Mouse (Mus musculus): ENCODE results near the gene Adam11. TPM values are rescaled to one million over a fixed set of nuclear protein-coding genes. Genes with fewer than 3 reads are reported as not detected.
"Not testable (repeated sequence)": the region's sequence is repeated elsewhere in the genome, so short reads cannot be mapped to it uniquely, and the experiment has no call there.

Gene Adam11
- total RNA-seq (2021): 100 to 1,000 TPM; 188 to 201 TPM

- DNase-seq: no peak
Measured at GRCm38 (mm10) chr11:102761309-102762210, at the start of gene Adam11. Adam11 (plus strand) TSS chr11:102761439.

- DNase-seq: no peak
Measured at GRCm38 (mm10) chr11:102712411-102712810, 48.8 kb upstream of the Adam11 start.

GRCm38 (mm10) chr11:102714578-102714977, 46.7 kb upstream of the Adam11 start:
- DNase-seq: not testable (repeated sequence)

GRCm38 (mm10) chr11:102716135-102716534, 45.1 kb upstream of the Adam11 start:
- no peak for DNase-seq

GRCm38 (mm10) chr11:102725574-102725973, 35.7 kb upstream of the Adam11 start:
- DNase-seq: no peak

- peak; percentile 16 to 35 for DNase-seq
Measured at GRCm38 (mm10) chr11:102728614-102729013, 32.6 kb upstream of the Adam11 start.

- no peak for DNase-seq
Measured at GRCm38 (mm10) chr11:102729835-102730234, 31.4 kb upstream of the Adam11 start.

GRCm38 (mm10) chr11:102731366-102731765, 29.9 kb upstream of the Adam11 start:
- no peak for DNase-seq

GRCm38 (mm10) chr11:102733146-102733545, 28.1 kb upstream of the Adam11 start:
- no peak for DNase-seq

- no peak for DNase-seq
Measured at GRCm38 (mm10) chr11:102734961-102735360, 26.3 kb upstream of the Adam11 start.

- DNase-seq: no peak
Measured at GRCm38 (mm10) chr11:102738046-102738445, 23.2 kb upstream of the Adam11 start.

GRCm38 (mm10) chr11:102739278-102739966, 21.8 kb upstream of the Adam11 start:
- peak; percentile 48 to 55 for DNase-seq

- no peak for DNase-seq
Measured at GRCm38 (mm10) chr11:102740634-102741033, 20.6 kb upstream of the Adam11 start.

GRCm38 (mm10) chr11:102741129-102741950, 19.9 kb upstream of the Adam11 start:
- DNase-seq: peak in 1 of 2 experiments; percentile 46

GRCm38 (mm10) chr11:102742066-102742465, 19.2 kb upstream of the Adam11 start:
- DNase-seq: no peak

GRCm38 (mm10) chr11:102742843-102743242, 18.4 kb upstream of the Adam11 start:
- DNase-seq: no peak

GRCm38 (mm10) chr11:102744746-102745145, 16.5 kb upstream of the Adam11 start:
- DNase-seq: no peak

GRCm38 (mm10) chr11:102747866-102748265, 13.4 kb upstream of the Adam11 start:
- DNase-seq: no peak

- DNase-seq: no peak
Measured at GRCm38 (mm10) chr11:102748381-102748780, 12.9 kb upstream of the Adam11 start.

- DNase-seq: no peak
Measured at GRCm38 (mm10) chr11:102749712-102750111, 11.5 kb upstream of the Adam11 start.

GRCm38 (mm10) chr11:102752896-102753590, 8.2 kb upstream of the Adam11 start:
- DNase-seq: no peak
